Mouse (Mus musculus) spleen, adult 2 months (tissue): ENCODE measurements at regions not wholly inside any gene's neighbourhood (a gene's known extent, or its start where the extent isn't known, plus 50 kb on each side); places are given as distances from the start of the nearest gene placed in this dataset.

ENCODE experiments used
- CTCF ChIP-seq: fragments of 200-500 bp; IDR thresholded peaks from 2 replicates; pipeline ENCODE4 v1.5.1; 2011; ENCODE audit warnings: mild to moderate bottlenecking, inconsistent platforms; ENCODE audit not compliant: insufficient read depth, insufficient read length, insufficient replicate concordance; ENCODE audit errors: extremely low read depth
- POLR2A ChIP-seq: fragments of 200-500 bp; IDR thresholded peaks from 2 replicates; pipeline ENCODE4 v1.6.1; 2011; ENCODE audit warnings: low read depth, low read length, inconsistent platforms

- TF ChIP-seq CTCF (no peak), POLR2A (no peak)
Observed at GRCm38 (mm10) chr3:120983556-120984270, 187.8 kb downstream of the Rwdd3 start.
